Mouse (Mus musculus) kidney, adult 2 months (tissue): ENCODE results near the gene Wdr1. TPM values are rescaled to one million over a fixed set of nuclear protein-coding genes. Genes with fewer than 3 reads are reported as not detected.
A peak's percentile ranks its signal among the peaks of the same experiment; 100 is the strongest.

Experiments
- DNase-seq: peaks from one replicate; pipeline ENCODE4 v3.0.0; 2021
- H3K27ac ChIP-seq: fragments of 200-500 bp; 2 replicates; pipeline ENCODE4 v1.5.1; 2012; ENCODE audit warnings: low read depth, low read length, control low read depth, inconsistent platforms; ENCODE audit not compliant: insufficient read depth
- H3K27me3 ChIP-seq: fragments of 200-500 bp; replicated peaks from 2 replicates; pipeline ENCODE4 v1.6.1; 2012; ENCODE audit warnings: mild to moderate bottlenecking, moderate library complexity, low read length, inconsistent platforms; ENCODE audit not compliant: control insufficient read depth, insufficient read depth
- H3K36me3 ChIP-seq: fragments of 200-500 bp; 2 replicates; pipeline ENCODE4 v1.6.1; 2012; ENCODE audit warnings: mild to moderate bottlenecking, moderate library complexity, low read length, inconsistent platforms; ENCODE audit not compliant: control insufficient read depth, insufficient read depth
- H3K4me1 ChIP-seq: fragments of 200-500 bp; 2 replicates; pipeline ENCODE4 v1.6.1; 2011; ENCODE audit warnings: low read length; ENCODE audit not compliant: control insufficient read depth, insufficient read depth
- H3K4me3 ChIP-seq: fragments of 200-500 bp; 2 replicates; pipeline ENCODE4 v1.5.1; 2011; ENCODE audit warnings: mild to moderate bottlenecking, low read depth, low read length, control low read depth; ENCODE audit not compliant: insufficient read depth
- CTCF ChIP-seq: fragments of 200-500 bp; conservative IDR thresholded peaks from 2 replicates; pipeline ENCODE4 v1.5.1; 2011; ENCODE audit warnings: low read depth, mild to moderate bottlenecking, control low read depth, low read length, moderate library complexity, mixed read lengths; ENCODE audit not compliant: insufficient read depth, insufficient read length
- POLR2A ChIP-seq: fragments of 200-500 bp; IDR thresholded peaks from one replicate; pipeline ENCODE4 v1.6.1; 2011; ENCODE audit warnings: low read depth, low read length, control low read depth
- WGBS: fragments of 180-500 bp; shearing (Covaris S2); methylation state at CpG from one replicate; pipeline ENCODE4 v1.1.7; 2018; 5-methylcytosine and 5-hydroxymethylcytosine counted together
- polyA plus RNA-seq: library from polyadenylated mRNA; depleted of rRNA; stranded (reverse); fragments of >200 nt; gene quantifications from 2 replicates; pipeline ENCODE4 v1.2.3, GENCODE M21; 2012

Gene Wdr1
- polyA plus RNA-seq, 1 experiment = 122 TPM

DNA sequence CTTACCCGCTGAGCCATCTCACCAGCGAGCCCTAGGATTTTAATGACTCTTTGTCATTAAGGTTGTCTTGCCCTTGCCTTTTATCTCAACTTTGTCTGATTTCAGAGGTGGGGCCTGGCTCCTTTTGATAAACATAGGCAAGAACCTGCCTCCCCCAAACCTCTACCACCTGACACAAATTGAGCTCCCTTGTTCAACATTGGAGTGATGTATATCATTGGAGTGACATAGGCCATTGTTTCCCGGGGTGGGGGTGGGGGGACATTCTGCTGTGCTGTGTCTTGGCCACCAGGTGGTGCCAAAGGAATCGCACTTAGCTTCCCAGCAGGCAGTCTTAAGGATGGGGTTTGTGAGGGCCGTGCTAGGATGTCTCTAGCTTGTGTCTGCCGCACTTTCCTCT is 17.7 kb upstream of the Wdr1 start:
- H3K36me3 ChIP-seq = no peaks in the 10 kb centered on the region
- WGBS = 21% methylated on average over 6 of the region's 6 CpGs
- no peaks in the 10 kb centered on the region for H3K27me3 ChIP-seq
- H3K4me3 ChIP-seq = no peak overlapping the region
- no peak overlapping the region for H3K27ac ChIP-seq
- TF ChIP-seq CTCF (peak; percentile 81), POLR2A (no peak)
- peak; percentile 14 for DNase-seq
- no peaks in the 10 kb centered on the region for H3K4me1 ChIP-seq

DNA sequence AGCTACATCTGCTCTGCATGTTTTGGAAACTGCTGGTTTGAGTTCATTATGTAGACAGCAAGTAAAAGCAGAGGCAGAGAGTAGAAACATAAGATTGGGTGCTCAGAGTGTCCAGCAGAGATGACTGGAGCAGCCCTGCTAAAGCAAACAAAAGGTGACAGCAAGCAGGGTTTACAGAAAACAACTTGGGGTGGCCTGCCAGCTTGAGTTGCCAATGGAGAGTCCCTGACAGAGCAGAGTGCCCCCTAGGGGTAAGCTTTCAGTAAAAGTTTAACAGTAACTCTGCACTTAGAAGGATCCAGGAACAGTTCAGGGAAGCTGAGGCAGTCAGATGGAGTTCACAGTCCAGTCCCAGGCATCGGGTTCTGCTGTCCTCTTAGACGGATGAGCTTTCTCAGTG is 7.9 kb upstream of the Wdr1 start:
- peak; percentile 34 for DNase-seq
- no peak overlapping the region for H3K27ac ChIP-seq
- TF ChIP-seq CTCF (peak; percentile 49), POLR2A (no peak)
- H3K27me3 ChIP-seq = no peaks in the 10 kb centered on the region
- no peaks in the 10 kb centered on the region for H3K36me3 ChIP-seq
- WGBS = 64% methylated on average over 2 of the region's 2 CpGs
- no peak overlapping the region for H3K4me3 ChIP-seq
- no peaks in the 10 kb centered on the region for H3K4me1 ChIP-seq

DNA sequence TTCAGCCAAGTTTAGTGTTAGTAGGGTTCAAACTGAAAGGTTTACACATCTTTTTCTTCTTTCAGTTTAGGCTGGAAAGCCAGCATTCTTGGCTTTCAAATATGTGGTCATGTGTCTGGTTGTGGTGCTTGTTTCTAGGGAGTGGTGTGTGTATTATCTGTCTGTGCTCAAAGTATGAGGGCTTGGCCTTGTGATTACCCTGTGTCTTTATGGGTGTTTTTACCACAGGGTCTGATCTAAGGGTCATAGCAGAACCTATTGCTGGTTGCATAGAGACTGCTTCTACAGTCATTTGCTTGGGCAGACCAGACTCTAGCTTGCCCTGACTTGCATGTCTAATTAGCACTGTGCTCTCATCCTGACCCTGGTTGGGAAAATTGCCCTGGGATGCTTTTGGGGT is 5.6 kb upstream of the Wdr1 start:
- TF ChIP-seq POLR2A (no peak), CTCF (no peak)
- Histone ChIP-seq H3K4me3 (no peak overlapping the region), H3K27me3 (no peaks in the 10 kb centered on the region), H3K4me1 (no peaks in the 10 kb centered on the region), H3K36me3 (no peaks in the 10 kb centered on the region), H3K27ac (no peak overlapping the region)
- DNase-seq = no peak

- no peaks in the 10 kb centered on the region for H3K27me3 ChIP-seq
- no peak for TF ChIP-seq POLR2A
- TF ChIP-seq CTCF = no peak
These were observed 1.8 kb upstream of the Wdr1 start for GRCm38 (mm10) chr5:38564831-38565230.

GRCm38 (mm10) chr5:38561426-38562024 is 1.5 kb downstream of the Wdr1 start:
- Histone ChIP-seq H3K36me3 (no peaks in the 10 kb centered on the region), H3K4me1 (no peaks in the 10 kb centered on the region; the same call in 1 of the 2 replicates), H3K27ac (peak overlapping the region; percentile 97), H3K27me3 (no peaks in the 10 kb centered on the region), H3K4me3 (peak overlapping the region; percentile 91)
- peak; percentile 64 for TF ChIP-seq POLR2A
- TF ChIP-seq CTCF = no peak
- peak; percentile 99 for DNase-seq
- WGBS = under 1% methylated on average over 79 of the region's 79 CpGs

More at GRCm38 (mm10) chr5:38564831-38565230, 1.8 kb upstream of the Wdr1 start:
- no peaks in the 10 kb centered on the region for H3K36me3 ChIP-seq
- no peak overlapping the region for H3K4me3 ChIP-seq
- 64% methylated on average over 6 of the region's 6 CpGs for WGBS
- no peak overlapping the region for H3K27ac ChIP-seq
- no peaks in the 10 kb centered on the region; the same call in 1 of the 2 replicates for H3K4me1 ChIP-seq
- no peak for DNase-seq

DNA sequence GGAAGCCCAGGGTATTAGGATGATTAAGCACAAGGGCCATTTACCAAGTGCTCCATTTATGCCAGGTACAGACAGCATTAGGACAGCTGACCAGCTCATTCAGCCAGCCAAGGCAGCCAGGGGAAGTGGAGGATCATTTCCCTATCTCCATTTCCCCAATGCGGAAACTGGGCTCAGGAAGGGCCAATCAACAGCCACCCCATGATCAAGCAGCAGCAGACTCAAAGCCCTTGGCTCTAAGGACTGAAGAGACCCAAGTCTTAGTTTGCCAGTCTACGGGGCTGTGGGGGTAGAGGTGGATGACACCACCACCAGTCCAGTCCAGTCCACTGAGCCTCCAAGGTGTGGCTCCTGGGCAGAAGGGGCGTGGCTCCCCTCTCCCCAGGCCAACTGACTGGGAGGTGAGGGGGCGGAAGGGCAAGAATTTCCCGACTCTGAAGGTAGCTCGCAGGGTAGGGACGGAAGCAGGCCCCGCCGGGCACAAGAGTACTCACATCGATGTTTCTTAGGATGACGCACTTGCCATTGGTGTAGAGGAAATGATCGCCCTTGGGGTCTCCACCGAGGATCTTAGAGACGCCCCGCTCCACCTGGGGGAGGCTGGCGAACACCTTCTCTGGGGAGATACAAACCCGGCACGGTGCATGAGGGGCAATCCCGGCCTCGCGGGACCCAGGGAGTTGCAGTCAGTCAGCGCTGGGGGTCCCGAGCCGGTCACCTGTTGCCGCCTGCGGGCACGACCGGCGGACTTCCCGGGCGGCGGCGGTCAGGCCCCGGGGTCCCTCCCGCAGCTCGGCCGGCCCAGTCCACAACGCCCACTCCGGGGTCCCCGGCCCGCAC is 2.2 kb downstream of the Wdr1 start:
- Histone ChIP-seq H3K27me3 (no peaks in the 10 kb centered on the region), H3K4me3 (peak overlapping the region; percentile 83), H3K36me3 (no peaks in the 10 kb centered on the region), H3K27ac (peak overlapping the region; percentile 59), H3K4me1 (no peaks in the 10 kb centered on the region; the same call in 1 of the 2 replicates)
- DNase-seq = peak; percentile 77
- 1% methylated on average over 41 of the region's 41 CpGs for WGBS
- TF ChIP-seq CTCF = no peak
- no peak for TF ChIP-seq POLR2A

GRCm38 (mm10) chr5:38558831-38559230 is 4.2 kb downstream of the Wdr1 start:
- no peak overlapping the region for H3K4me3 ChIP-seq
- no peak for DNase-seq
- no peak for TF ChIP-seq POLR2A
- TF ChIP-seq CTCF = no peak
- no peaks in the 10 kb centered on the region for H3K27me3 ChIP-seq
- WGBS = 74% methylated on average over 5 of the region's 5 CpGs
- peaks cover 5% of the 10 kb centered on the region for H3K4me1 ChIP-seq
- H3K27ac ChIP-seq = no peak overlapping the region
- H3K36me3 ChIP-seq = no peaks in the 10 kb centered on the region
